Mouse (Mus musculus) E14TG2a.4 (cell line): ENCODE data around the gene Ndufb6.

ENCODE experiments used
- CTCF ChIP-seq: conservative IDR thresholded peaks from 2 replicates; pipeline ENCODE4 v1.5.1; 2014; ENCODE audit warnings: low read length
- POU5F1 ChIP-seq: IDR thresholded peaks from 2 replicates; pipeline ENCODE4 v1.6.1; 2014; ENCODE audit warnings: low read length, borderline replicate concordance

GRCm38 (mm10) chr4:40221004-40221760 is 58.0 kb downstream of the Ndufb6 start:
- TF ChIP-seq CTCF (no peak), POU5F1 (no peak)
